Mouse (Mus musculus) layer of hippocampus, postnatal 10 days (tissue): Measurements from ENCODE around the gene Zfp872. TPM values are rescaled to one million over a fixed set of nuclear protein-coding genes. Genes with fewer than 3 reads are reported as not detected.
"Not testable (repeated sequence)": the region's sequence is repeated elsewhere in the genome, so short reads cannot be mapped to it uniquely, and the experiment has no call there.

Experiments used
- DNase-seq, 2 experiments: peaks; one replicate each; pipeline ENCODE4 v3.0.0; 2021; ENCODE audit warnings: low spot score in 2 of 2
- long read RNA-seq: library from polyadenylated mRNA; stranded (forward); transcript quantifications from one replicate; pipeline ENCODE4 v2.0.0, GENCODE M21; 2023
- total RNA-seq, 2 experiments: library from RNA; stranded (reverse); gene quantifications; 2 replicates each; pipeline ENCODE4 v1.2.3; 2021

Gene Zfp872
- total RNA-seq, result under 1 TPM; 0.25 to 0.62 TPM
- long read RNA-seq, result 0 reads

DNA sequence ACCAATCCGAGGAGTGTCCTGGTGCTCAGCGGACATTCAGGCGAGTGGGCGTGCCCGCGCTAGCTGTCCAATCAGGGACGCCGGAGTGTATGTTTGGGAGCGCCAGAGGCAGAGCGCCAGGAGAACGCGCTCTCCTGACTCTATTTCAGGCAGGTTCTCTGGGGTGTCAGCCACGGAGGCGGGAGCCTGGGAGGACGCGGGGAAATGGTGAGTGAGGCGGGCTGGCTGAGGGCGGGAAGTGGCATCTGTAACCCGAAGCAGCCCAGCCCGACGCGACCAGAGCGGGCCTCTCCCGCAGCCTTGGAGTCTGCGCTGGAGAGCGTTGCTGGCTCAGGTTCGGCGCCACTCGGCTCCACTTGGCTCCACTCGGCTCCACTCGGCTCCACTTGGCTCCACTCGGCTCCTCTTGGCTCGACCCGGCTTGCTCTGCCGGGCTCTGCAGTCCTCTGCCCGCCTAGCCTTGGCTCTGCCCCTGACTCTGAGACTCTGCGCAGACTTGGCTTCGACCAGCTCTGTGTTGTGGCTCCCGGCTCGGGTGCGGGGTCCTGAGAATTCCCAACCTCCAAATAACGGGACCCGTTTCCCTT is at the start of gene Zfp872:
Gene Zfp872, plus strand, starts transcription at position 66 of the 587 bp plus-strand sequence.
- peak; percentile 39 to 59 for DNase-seq

GRCm38 (mm10) chr9:22138480-22138879 is 49.4 kb upstream of the Zfp872 start:
- peak; percentile 42 to 50 for DNase-seq

GRCm38 (mm10) chr9:22139746-22140145 is 48.1 kb upstream of the Zfp872 start:
- DNase-seq, result no peak

- peak; percentile 90 to 91 for DNase-seq
These were observed 44.5 kb upstream of the Zfp872 start for GRCm38 (mm10) chr9:22143108-22144037.

GRCm38 (mm10) chr9:22144304-22144965 is 43.5 kb upstream of the Zfp872 start:
- DNase-seq, result no peak

DNA sequence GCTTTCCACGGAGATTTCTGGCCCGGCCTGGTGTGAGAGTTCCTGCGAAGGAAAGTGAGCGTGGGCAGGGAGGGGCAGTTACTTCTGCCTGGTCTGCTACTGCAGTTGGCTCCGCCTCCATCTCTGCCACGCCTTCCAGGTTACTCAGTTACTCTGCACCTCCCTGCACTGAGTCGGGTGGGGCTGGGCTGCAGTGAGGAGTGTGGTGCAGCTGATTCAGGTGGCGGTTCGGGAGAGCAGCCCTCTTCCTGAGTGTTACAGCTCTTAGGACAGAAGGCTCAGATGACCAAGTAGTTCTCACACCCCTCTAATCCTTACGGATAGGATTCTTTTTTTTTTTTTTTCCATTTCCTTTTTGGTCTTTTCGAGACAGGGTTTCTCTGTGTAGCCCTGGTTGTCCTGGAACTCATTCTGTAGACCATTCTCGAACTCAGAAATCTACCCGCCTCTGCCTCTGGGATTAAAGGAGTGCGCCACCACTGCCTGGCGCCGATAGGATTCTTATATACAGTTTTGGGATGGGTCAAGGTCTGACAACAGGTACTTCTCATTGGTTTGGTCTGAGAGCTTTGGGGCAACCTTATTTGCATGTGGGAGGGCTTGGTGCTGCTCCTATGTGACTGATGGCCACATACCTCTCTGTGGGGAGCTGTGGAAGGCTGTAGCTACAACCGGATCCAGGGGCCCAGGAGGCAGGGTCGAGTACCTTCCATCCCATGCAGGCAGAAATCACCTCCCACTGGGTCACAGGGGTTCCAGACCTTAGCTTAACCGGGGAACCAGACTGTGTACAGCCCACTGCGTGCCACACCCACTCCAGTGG is 38.3 kb upstream of the Zfp872 start:
- DNase-seq, result no peak

GRCm38 (mm10) chr9:22150249-22150693 is 37.6 kb upstream of the Zfp872 start:
- DNase-seq, result not testable (repeated sequence)

- DNase-seq, result no peak
These were observed 36.9 kb upstream of the Zfp872 start for GRCm38 (mm10) chr9:22150946-22151345.

DNA sequence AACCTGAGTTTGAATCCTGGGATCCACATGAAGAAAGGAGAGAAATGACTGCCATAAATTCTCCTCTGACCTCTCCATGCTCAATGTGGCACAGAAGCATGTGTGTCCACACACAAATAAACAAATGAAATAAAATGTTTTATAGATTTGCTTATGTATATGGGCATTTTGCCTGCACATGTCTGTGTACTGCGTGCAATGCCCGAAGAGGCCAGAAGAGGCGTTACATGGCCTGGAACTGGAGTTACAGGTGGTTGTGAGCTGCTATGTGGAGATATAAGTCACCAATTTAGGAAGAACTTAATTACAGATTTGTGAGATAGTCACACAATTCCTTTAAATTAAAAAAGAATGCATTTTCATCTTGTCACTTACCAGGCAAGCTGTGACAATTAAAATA is 34.1 kb upstream of the Zfp872 start:
- DNase-seq, result no peak

DNA sequence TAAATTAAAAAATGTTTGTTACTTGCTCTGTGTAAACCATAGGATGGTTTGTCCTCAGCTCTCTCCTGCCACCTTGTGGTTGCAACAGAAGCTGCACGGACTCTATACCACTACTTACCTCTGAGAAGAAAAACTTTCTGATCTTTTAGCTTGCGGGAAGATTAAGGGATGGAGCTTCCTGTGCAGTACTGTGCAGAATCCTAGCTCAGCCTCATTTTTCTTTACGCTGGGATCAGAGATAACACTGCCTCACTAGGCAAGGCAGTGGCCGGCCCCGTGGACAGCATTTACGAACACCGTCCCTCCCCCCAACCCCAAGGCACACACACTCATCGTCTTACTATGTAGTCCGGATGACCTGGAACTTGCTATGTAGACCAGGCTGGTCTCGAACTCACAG is 32.3 kb upstream of the Zfp872 start:
- DNase-seq, result peak; percentile 70 to 79

GRCm38 (mm10) chr9:22156497-22157245 is 31.2 kb upstream of the Zfp872 start, which contains the start of gene Pigyl:
Gene Pigyl, plus strand, starts transcription at chr9:22156846.
- DNase-seq, result peak; percentile 98 to 99

DNA sequence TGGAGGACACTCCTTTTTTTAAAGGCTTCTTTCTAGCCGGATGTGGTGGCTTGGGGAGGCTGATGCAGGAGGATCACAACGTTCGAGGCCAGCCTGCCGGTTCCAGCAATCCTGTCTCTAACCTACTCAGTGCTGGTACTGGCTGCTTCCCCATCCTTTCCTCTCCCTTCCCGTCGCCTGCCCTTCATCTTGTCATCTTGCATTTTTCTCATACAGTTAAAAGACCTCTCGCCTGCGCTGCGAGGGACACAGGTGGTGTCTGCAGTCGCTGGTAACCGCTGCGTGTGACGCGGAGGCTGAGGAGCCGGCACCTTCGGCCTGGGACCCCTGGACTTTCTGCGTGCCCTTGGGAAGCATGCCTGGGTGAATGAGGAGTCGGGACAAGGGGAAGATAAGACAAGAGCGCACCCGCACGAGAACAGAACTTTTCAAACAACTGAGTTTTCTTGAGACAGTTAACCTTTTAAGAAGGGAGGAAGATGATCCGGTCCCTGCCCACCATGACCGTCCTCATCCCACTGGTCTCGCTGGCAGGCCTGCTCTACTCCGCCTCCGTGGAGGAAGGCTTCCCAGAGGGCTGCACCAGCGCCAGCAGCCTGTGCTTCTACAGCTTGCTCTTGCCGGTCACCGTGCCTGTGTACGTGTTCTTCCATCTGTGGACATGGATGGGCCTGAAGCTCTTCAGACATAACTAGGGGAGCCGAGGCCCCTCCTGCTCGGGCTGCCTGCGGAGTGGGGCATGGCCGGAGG is 30.2 kb upstream of the Zfp872 start:
- peak in 1 of 2 experiments; percentile 28 for DNase-seq

- no peak for DNase-seq
These were observed 26.6 kb upstream of the Zfp872 start for GRCm38 (mm10) chr9:22161299-22161698.

DNA sequence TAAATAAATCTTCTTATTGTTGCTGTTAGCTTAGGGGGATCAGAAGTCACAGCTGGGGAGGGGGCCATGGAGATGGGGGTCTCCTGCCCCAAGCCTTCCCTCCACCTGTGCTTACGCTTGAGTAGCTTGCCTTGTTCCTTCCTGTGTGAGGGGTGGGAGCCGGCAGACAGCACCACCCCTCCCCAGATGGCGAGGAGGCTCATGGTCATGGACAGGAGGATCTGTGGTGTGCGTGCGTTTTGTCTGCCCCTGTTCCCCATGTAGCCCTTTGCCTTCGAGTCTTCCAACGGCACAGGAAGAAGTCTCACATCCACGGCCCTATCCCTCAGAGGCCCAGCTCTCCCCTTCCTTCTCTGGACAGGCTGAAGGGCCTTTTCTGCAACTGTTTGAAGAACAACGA is 25.6 kb upstream of the Zfp872 start:
- no peak for DNase-seq

DNA sequence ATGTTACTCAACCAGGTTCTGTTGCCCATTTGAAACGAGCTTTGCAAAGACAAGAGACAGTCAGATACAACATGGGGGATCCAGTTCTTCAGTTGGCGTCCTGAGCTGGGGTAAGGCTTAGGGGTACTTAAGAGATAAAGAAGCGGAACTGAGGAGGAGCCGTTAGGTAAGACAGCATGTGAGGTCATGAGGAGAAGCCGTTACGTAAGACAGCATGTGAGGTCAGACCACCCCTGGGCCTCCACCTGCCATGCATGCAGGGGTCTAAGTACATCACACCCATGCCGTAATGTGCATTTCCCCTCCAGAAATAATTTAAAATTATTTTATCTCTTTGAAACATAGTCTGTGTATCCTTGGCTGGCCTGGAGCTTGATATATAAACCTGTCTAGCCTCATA is 25.0 kb upstream of the Zfp872 start:
- no peak for DNase-seq

GRCm38 (mm10) chr9:22164711-22165668 is 22.9 kb upstream of the Zfp872 start:
- DNase-seq, result peak; percentile 53 to 60

DNA sequence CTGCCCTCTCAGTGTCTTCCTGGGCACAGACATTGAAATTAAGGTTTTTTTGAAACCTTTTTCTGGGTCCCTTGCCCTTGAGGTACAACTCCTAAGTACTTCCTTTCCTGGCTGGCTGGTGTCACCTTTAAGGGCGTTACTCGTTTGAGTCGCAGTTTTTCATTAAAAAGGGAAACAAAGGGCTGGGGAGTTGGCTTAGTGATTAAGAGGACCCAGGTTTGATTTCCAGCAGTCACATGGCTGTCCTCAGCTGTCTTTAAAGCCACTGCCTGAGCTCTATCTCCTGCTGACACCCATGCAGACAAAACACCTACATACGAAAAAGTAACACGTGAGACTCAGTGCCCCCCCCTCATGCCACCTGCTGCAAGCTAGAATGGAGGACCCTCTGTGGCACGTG is 21.9 kb upstream of the Zfp872 start:
- DNase-seq, result no peak

DNA sequence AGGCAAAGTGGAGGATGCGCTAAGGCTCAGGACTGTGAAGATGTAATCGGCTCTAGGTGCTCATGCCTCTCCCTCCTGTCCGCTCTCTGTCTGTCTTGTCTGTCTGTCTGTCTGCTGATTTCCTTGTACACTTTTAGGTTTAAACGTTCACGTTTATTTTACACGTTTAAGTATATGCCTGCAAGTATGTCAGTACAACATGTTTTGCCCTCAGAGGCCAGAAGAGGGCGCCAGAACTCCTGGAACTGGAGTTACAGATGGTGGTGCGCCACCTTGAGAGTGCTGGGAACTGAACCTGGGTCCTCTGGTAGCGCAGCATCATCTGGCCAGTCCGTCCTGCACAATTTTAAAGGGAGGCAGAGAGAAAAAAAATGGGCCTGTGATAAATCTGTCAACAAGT is 21.2 kb upstream of the Zfp872 start:
- no peak for DNase-seq
